Mouse (Mus musculus) lung, postnatal 0 days (tissue): ENCODE data around the gene Mdga1. TPM values are rescaled to one million over a fixed set of nuclear protein-coding genes. Genes with fewer than 3 reads are reported as not detected.

Source experiments
- ATAC-seq: fragments of 200-750 bp; cut with Nextera tagmentation; 2 replicates; pipeline ENCODE4 v1.8.0; 2017; ENCODE audit warnings: moderate library complexity
- DNase-seq: peaks from one replicate; pipeline ENCODE4 v3.0.0-alpha.2; 2016; ENCODE audit warnings: low spot score
- H3K27ac ChIP-seq: fragments of 300-500 bp; sonication (generic); 2 replicates; pipeline ENCODE4 v1.5.1; 2014; ENCODE audit warnings: antibody characterized with exemption, mild to moderate bottlenecking, low read length, mixed read lengths
- H3K27me3 ChIP-seq: fragments of 300-500 bp; sonication (generic); replicated peaks from 2 replicates; pipeline ENCODE4 v1.6.1; 2014; ENCODE audit warnings: low read length, mixed read lengths; ENCODE audit not compliant: insufficient read depth
- H3K36me3 ChIP-seq: fragments of 300-500 bp; sonication (generic); 2 replicates; pipeline ENCODE4 v1.6.1; 2014; ENCODE audit warnings: low read length, mixed read lengths; ENCODE audit not compliant: insufficient read depth
- H3K4me1 ChIP-seq: fragments of 300-500 bp; sonication (generic); 2 replicates; pipeline ENCODE4 v1.6.1; 2014; ENCODE audit warnings: antibody characterized with exemption, low read depth, low read length, mixed read lengths; ENCODE audit not compliant: insufficient read depth
- H3K4me2 ChIP-seq: fragments of 300-500 bp; sonication (generic); replicated peaks from 2 replicates; pipeline ENCODE4 v1.6.1; 2014; ENCODE audit warnings: low read depth, mild to moderate bottlenecking, low read length, moderate library complexity, mixed read lengths
- H3K4me3 ChIP-seq: fragments of 300-500 bp; sonication (generic); 2 replicates; pipeline ENCODE4 v1.5.1; 2014; ENCODE audit warnings: low read depth, low read length
- H3K9ac ChIP-seq: fragments of 300-500 bp; sonication (generic); replicated peaks from 2 replicates; pipeline ENCODE4 v1.6.1; 2014; ENCODE audit warnings: low read depth, mild to moderate bottlenecking
- H3K9me3 ChIP-seq: fragments of 300-500 bp; sonication (generic); 2 replicates; pipeline ENCODE4 v1.6.1; 2016; ENCODE audit warnings: low read length, mixed read lengths
- CTCF ChIP-seq: IDR thresholded peaks from 2 replicates; pipeline ENCODE4 v1.5.1; 2016; ENCODE audit warnings: antibody characterized with exemption, mild to moderate bottlenecking
- EP300 ChIP-seq: IDR thresholded peaks from 2 replicates; pipeline ENCODE4 v1.6.1; 2016; ENCODE audit warnings: antibody characterized with exemption, mild to moderate bottlenecking, control low read depth
- WGBS: fragments of 180-500 bp; shearing (Covaris S2); extraction: QIAGEN DNeasy Blood & Tissue Kit; methylation state at CpG from one replicate; pipeline ENCODE4 v1.1.7; 2014; 5-methylcytosine and 5-hydroxymethylcytosine counted together
- polyA plus RNA-seq: library from polyadenylated mRNA; unstranded; fragments of >200 nt; fragmentation: Nextera tagmentation; extraction: Ambion mirVana; gene quantifications from 2 replicates; pipeline ENCODE4 v1.2.1, GENCODE M21; 2015

Gene Mdga1
- polyA plus RNA-seq, 1 experiment from 2014 or later: 3.2 TPM

GRCm38 (mm10) chr17:29800096-29800455, 169.8 kb downstream of the Mdga1 start:
- no peak overlapping the region for H3K4me2 ChIP-seq
- H3K9me3 ChIP-seq: no peaks in the 10 kb centered on the region
- H3K27ac ChIP-seq: no peak overlapping the region
- 50% methylated on average over 6 of the region's 6 CpGs for WGBS
- H3K9ac ChIP-seq: no peak overlapping the region
- H3K4me3 ChIP-seq: no peak overlapping the region
- DNase-seq: no peak
- no peak for TF ChIP-seq EP300
- no peak for TF ChIP-seq CTCF
- ATAC-seq: no peak
- no peaks in the 10 kb centered on the region; the same call in 1 of the 2 replicates for H3K27me3 ChIP-seq
- no peaks in the 10 kb centered on the region for H3K4me1 ChIP-seq
- no peaks in the 10 kb centered on the region for H3K36me3 ChIP-seq

DNA sequence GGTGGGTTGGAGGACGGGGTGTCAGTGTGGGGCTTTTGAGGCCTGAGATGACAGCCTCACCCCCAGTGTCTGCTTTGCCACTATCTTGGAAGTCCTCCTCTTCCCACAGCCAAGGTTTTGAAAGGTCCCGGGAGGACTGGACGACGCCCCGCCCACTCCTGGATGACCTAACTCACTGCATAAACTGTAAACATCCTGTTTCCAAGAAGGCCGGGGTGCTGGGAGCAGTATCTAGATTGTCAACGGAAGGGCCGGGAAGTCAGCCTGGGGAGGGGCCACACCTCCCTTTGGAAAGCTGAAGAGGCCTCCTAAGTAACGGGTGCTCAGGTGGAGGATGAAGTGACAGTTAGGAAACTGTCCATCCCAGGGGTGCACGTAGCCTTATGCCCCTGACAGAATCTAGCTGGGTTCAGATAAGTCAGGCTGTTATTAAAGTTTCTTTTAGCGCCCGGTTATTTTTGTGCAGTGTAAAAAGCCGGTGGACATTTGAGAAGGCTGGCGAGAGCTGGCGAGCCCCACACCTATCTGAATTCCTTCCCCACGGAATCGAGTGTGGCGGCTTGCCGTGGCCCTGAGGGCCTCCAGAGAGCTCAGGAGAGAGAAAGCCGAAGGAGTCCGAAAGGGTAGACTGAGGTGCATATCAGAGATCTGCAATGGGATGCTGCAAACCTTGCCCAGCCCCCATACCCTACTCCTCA, 170.3 kb downstream of the Mdga1 start:
- no peak for TF ChIP-seq CTCF
- no peak for TF ChIP-seq EP300
- H3K9ac ChIP-seq: no peak overlapping the region
- H3K4me2 ChIP-seq: no peak overlapping the region
- no peak overlapping the region for H3K27ac ChIP-seq
- DNase-seq (no peak), ATAC-seq (no peak)
- H3K4me1 ChIP-seq: no peaks in the 10 kb centered on the region
- no peak overlapping the region for H3K4me3 ChIP-seq
- 52% methylated on average over 21 of the region's 21 CpGs for whole genome bisulfite sequencing
- H3K27me3 ChIP-seq: no peaks in the 10 kb centered on the region; the same call in 1 of the 2 replicates
- no peaks in the 10 kb centered on the region for H3K9me3 ChIP-seq
- H3K36me3 ChIP-seq: no peaks in the 10 kb centered on the region

GRCm38 (mm10) chr17:29798151-29798550, 171.7 kb downstream of the Mdga1 start:
- H3K4me2 ChIP-seq: no peak overlapping the region
- no peak overlapping the region for H3K4me3 ChIP-seq
- H3K4me1 ChIP-seq: no peaks in the 10 kb centered on the region
- 53% methylated on average over 10 of the region's 10 CpGs for WGBS
- no peak for ATAC-seq
- no peak overlapping the region for H3K9ac ChIP-seq
- TF ChIP-seq EP300 (no peak), CTCF (no peak)
- no peaks in the 10 kb centered on the region; the same call in 1 of the 2 replicates for H3K27me3 ChIP-seq
- no peaks in the 10 kb centered on the region for H3K9me3 ChIP-seq
- no peak overlapping the region for H3K27ac ChIP-seq
- no peaks in the 10 kb centered on the region for H3K36me3 ChIP-seq
- DNase-seq: no peak

DNA sequence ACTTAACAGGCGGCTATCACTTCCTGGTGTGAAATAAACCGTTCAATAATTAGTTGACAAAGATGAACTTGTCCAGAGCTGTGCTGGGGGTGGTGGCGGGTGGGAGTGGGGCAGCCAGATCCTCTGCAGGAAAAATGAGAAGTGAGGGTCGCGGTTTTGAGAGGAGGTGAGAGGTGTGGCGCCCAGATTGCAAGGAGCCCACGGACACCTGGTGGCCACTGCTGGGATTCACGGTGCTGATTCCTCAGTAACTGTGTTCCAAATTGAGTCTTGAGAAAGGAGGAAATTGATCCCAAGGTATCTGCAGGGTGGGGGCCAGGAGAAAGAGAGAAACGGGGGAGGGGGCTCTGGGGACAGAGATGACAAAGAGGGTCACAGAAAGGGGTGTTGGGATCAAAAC, 173.1 kb downstream of the Mdga1 start:
- Histone ChIP-seq H3K9me3 (no peaks in the 10 kb centered on the region), H3K4me1 (no peaks in the 10 kb centered on the region), H3K9ac (no peak overlapping the region), H3K36me3 (no peaks in the 10 kb centered on the region), H3K4me2 (no peak overlapping the region), H3K4me3 (no peak overlapping the region), H3K27ac (no peak overlapping the region), H3K27me3 (no peaks in the 10 kb centered on the region)
- no peak for TF ChIP-seq EP300
- TF ChIP-seq CTCF: peak; percentile 49
- no peak for DNase-seq
- WGBS: 35% methylated on average over 9 of the region's 9 CpGs
- ATAC-seq: no peak

GRCm38 (mm10) chr17:29796086-29796485, 173.8 kb downstream of the Mdga1 start:
- Histone ChIP-seq H3K9ac (no peak overlapping the region), H3K4me3 (no peak overlapping the region), H3K27me3 (no peaks in the 10 kb centered on the region), H3K27ac (no peak overlapping the region), H3K4me1 (no peaks in the 10 kb centered on the region), H3K36me3 (no peaks in the 10 kb centered on the region), H3K4me2 (no peak overlapping the region), H3K9me3 (no peaks in the 10 kb centered on the region)
- peak; percentile 86 for DNase-seq
- WGBS: 8% methylated on average over 7 of the region's 7 CpGs
- ATAC-seq: 0 out of 2 replicates have a peak, but pooled peaks have one; percentile 32
- TF ChIP-seq EP300: no peak
- peak; percentile 76 for TF ChIP-seq CTCF

DNA sequence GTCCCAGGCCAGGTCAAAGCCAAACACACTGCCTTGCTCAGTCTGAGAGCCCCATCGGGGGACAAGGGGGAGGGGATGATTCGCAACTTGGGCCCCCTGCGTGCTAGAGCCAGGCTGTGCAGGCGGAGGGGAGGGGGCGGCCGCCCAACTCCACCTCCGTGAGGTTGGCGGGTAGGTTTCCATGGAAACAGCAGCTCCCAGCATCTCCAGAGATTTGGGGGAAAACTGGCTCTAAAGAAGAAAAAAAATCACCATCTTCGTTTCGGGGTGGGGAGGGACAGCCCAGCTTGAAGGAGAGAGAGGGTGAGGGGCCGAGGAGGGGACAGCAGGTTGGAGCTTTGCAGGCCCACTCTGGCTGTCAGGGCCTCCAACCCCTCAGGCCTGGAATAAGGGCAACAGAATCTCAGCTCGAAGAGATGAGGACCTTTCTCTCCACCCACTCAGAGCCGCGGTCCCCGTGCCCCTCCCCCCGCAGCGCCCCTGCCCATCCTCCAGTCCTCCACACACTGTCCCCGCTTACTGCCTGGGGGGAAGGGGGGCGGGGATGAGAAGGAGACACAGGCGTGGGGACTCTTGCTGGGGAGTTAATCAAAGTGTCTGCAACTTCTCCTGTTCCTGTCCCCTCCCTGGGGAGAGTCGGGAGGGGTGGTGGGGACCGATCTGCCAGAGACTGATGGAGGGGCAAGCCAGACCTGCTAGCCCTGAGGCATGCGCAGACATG, 174.7 kb downstream of the Mdga1 start:
- no peaks in the 10 kb centered on the region for H3K27me3 ChIP-seq
- H3K4me3 ChIP-seq: no peak overlapping the region
- no peaks in the 10 kb centered on the region for H3K36me3 ChIP-seq
- 12% methylated on average over 20 of the region's 23 CpGs for WGBS
- H3K9ac ChIP-seq: no peak overlapping the region
- no peak for DNase-seq
- no peaks in the 10 kb centered on the region for H3K9me3 ChIP-seq
- H3K4me2 ChIP-seq: no peak overlapping the region
- H3K4me1 ChIP-seq: no peaks in the 10 kb centered on the region
- TF ChIP-seq EP300 (no peak), CTCF (no peak)
- H3K27ac ChIP-seq: no peak overlapping the region
- no peak for ATAC-seq
